Mouse (Mus musculus) lung, postnatal 0 days (tissue): Measurements from ENCODE around the gene Olfr569. TPM values are rescaled to one million over a fixed set of nuclear protein-coding genes. Genes with fewer than 3 reads are reported as not detected.

Source experiments
- ATAC-seq: fragments of 200-750 bp; cut with Nextera tagmentation; 2 replicates; pipeline ENCODE4 v1.8.0; 2017; ENCODE audit warnings: moderate library complexity
- DNase-seq: peaks from one replicate; pipeline ENCODE4 v3.0.0-alpha.2; 2016; ENCODE audit warnings: low spot score
- H3K27ac ChIP-seq: fragments of 300-500 bp; sonication (generic); 2 replicates; pipeline ENCODE4 v1.5.1; 2014; ENCODE audit warnings: antibody characterized with exemption, mild to moderate bottlenecking, low read length, mixed read lengths
- H3K27me3 ChIP-seq: fragments of 300-500 bp; sonication (generic); replicated peaks from 2 replicates; pipeline ENCODE4 v1.6.1; 2014; ENCODE audit warnings: low read length, mixed read lengths; ENCODE audit not compliant: insufficient read depth
- H3K36me3 ChIP-seq: fragments of 300-500 bp; sonication (generic); 2 replicates; pipeline ENCODE4 v1.6.1; 2014; ENCODE audit warnings: low read length, mixed read lengths; ENCODE audit not compliant: insufficient read depth
- H3K4me1 ChIP-seq: fragments of 300-500 bp; sonication (generic); 2 replicates; pipeline ENCODE4 v1.6.1; 2014; ENCODE audit warnings: antibody characterized with exemption, low read depth, low read length, mixed read lengths; ENCODE audit not compliant: insufficient read depth
- H3K4me2 ChIP-seq: fragments of 300-500 bp; sonication (generic); replicated peaks from 2 replicates; pipeline ENCODE4 v1.6.1; 2014; ENCODE audit warnings: low read depth, mild to moderate bottlenecking, low read length, moderate library complexity, mixed read lengths
- H3K4me3 ChIP-seq: fragments of 300-500 bp; sonication (generic); 2 replicates; pipeline ENCODE4 v1.5.1; 2014; ENCODE audit warnings: low read depth, low read length
- H3K9ac ChIP-seq: fragments of 300-500 bp; sonication (generic); replicated peaks from 2 replicates; pipeline ENCODE4 v1.6.1; 2014; ENCODE audit warnings: low read depth, mild to moderate bottlenecking
- H3K9me3 ChIP-seq: fragments of 300-500 bp; sonication (generic); 2 replicates; pipeline ENCODE4 v1.6.1; 2016; ENCODE audit warnings: low read length, mixed read lengths
- CTCF ChIP-seq: IDR thresholded peaks from 2 replicates; pipeline ENCODE4 v1.5.1; 2016; ENCODE audit warnings: antibody characterized with exemption, mild to moderate bottlenecking
- EP300 ChIP-seq: IDR thresholded peaks from 2 replicates; pipeline ENCODE4 v1.6.1; 2016; ENCODE audit warnings: antibody characterized with exemption, mild to moderate bottlenecking, control low read depth
- WGBS: fragments of 180-500 bp; shearing (Covaris S2); extraction: QIAGEN DNeasy Blood & Tissue Kit; methylation state at CpG from one replicate; pipeline ENCODE4 v1.1.7; 2014; 5-methylcytosine and 5-hydroxymethylcytosine counted together
- polyA plus RNA-seq: library from polyadenylated mRNA; unstranded; fragments of >200 nt; fragmentation: Nextera tagmentation; extraction: Ambion mirVana; gene quantifications from 2 replicates; pipeline ENCODE4 v1.2.1, GENCODE M21; 2015

Olfr569 gene
- polyA plus RNA-seq = not detected in 2 replicates

DNA sequence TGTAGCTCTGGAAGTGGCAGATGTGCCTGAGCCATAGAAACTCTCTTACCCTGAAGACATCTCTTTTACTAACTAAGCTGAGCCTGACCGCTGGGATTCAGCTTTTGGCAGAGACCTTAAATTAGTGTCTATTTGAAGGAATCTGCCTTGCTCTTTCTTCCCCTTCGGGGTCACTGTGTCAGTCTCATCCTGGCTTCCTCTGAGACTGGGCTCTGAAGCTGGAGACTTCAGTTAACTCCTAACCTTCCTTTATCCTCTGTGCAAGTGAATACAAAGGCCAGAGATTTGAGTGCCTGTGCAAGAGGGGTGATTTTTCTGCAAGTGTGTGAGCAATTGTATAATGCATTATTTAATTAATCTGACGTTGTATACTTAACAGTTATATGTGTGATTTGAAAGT lies at the start of gene Olfr569:
TSS of gene Olfr569 (minus strand) at position 101 of the 400 bp plus-strand sequence.
- no peak within 1 kb of the TSS for H3K4me3 ChIP-seq
- ATAC-seq = no peak

GRCm38 (mm10) chr7:102927105-102927504 lies 36.4 kb upstream of the Olfr569 start:
- Histone ChIP-seq H3K36me3 (no peaks in the 10 kb centered on the region), H3K4me3 (no peak overlapping the region), H3K4me1 (no peaks in the 10 kb centered on the region), H3K9me3 (no peaks in the 10 kb centered on the region), H3K27ac (no peak overlapping the region), H3K27me3 (no peaks in the 10 kb centered on the region), H3K9ac (no peak overlapping the region), H3K4me2 (no peak overlapping the region)
- WGBS = 51% methylated on average over 3 of the region's 3 CpGs
- DNase-seq (no peak), ATAC-seq (no peak)
- TF ChIP-seq CTCF (no peak), EP300 (no peak)

More for the DNA sequence above, at the start of gene Olfr569:
- H3K9ac ChIP-seq = no peak within 1 kb of the TSS
- H3K4me1 ChIP-seq = no peaks in the 10 kb centered on the region
- DNase-seq = no peak
- TF ChIP-seq EP300 (no peak), CTCF (no peak)
- no peaks in the 10 kb centered on the region for H3K27me3 ChIP-seq
- no peaks in the 10 kb centered on the region for H3K36me3 ChIP-seq
- no peak within 1 kb of the TSS for H3K4me2 ChIP-seq
- 63% methylated on average over 3 of the region's 3 CpGs for WGBS
- H3K9me3 ChIP-seq = no peaks in the 10 kb centered on the region
- no peak within 1 kb of the TSS for H3K27ac ChIP-seq

DNA sequence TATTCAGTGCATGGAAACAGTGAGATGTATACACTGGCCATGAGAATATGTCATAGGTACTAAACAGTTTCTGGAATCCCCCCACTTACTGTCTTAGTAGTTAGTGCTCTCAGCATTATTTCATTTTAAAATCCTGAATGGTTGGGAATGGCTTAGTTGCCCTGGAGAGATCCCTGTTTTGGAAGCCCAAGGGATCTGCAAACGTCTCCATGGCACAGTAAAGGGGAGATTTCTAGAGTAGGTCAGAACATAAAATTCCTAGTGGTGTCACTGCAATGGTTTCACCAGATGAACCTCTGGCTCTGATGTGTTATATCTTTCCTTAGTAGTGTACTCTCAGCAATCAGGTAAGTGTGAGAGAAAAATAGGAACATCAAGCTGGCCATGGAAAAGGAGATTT lies 33.4 kb upstream of the Olfr569 start, which contains the start of gene Olfr572:
TSS of gene Olfr572 (plus strand) at position 301 of the 400 bp plus-strand sequence.
- TF ChIP-seq EP300 (no peak), CTCF (no peak)
- 59% methylated on average over 1 of the region's 1 CpGs for WGBS
- H3K36me3 ChIP-seq = no peaks in the 10 kb centered on the region

DNA sequence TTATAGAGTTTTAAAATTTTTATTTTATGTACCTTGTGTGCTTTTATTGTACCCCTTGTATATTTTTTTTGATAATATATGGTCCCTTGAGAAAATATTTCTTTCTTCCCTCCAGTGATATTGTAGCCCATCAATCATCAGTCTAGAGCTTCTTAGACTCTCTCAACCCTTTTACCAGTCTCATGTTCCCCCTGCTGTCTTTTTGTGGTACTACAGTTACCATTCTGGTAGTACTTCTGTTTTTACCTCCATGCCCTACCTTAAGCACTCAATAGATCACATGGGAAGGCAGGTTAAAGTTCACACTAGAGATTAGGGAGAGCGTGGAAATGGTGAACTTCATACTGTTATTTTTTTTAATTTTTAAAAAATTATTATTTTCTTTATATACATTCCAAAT lies 28.9 kb upstream of the Olfr569 start:
- ATAC-seq (no peak), DNase-seq (peak; percentile 60)
- H3K4me3 ChIP-seq = no peak overlapping the region
- no peaks in the 10 kb centered on the region for H3K27me3 ChIP-seq
- H3K9ac ChIP-seq = no peak overlapping the region
- WGBS = 6% methylated on average over 1 of the region's 1 CpGs
- no peaks in the 10 kb centered on the region for H3K9me3 ChIP-seq
- TF ChIP-seq CTCF = peak; percentile 74
- no peak for TF ChIP-seq EP300
- no peak overlapping the region for H3K27ac ChIP-seq
- H3K36me3 ChIP-seq = no peaks in the 10 kb centered on the region
- no peak overlapping the region for H3K4me2 ChIP-seq
- H3K4me1 ChIP-seq = no peaks in the 10 kb centered on the region

More for the DNA sequence above, 33.4 kb upstream of the Olfr569 start, which contains the start of gene Olfr572:
- no peak within 1 kb of the TSS for H3K9ac ChIP-seq
- H3K4me3 ChIP-seq = no peak within 1 kb of the TSS
- H3K4me2 ChIP-seq = no peak within 1 kb of the TSS
- H3K9me3 ChIP-seq = no peaks in the 10 kb centered on the region
- ATAC-seq (no peak), DNase-seq (no peak)
- H3K27me3 ChIP-seq = no peaks in the 10 kb centered on the region
- no peak within 1 kb of the TSS for H3K27ac ChIP-seq
- no peaks in the 10 kb centered on the region for H3K4me1 ChIP-seq

GRCm38 (mm10) chr7:102917032-102917875 lies 26.6 kb upstream of the Olfr569 start, which contains the start of gene Olfr571:
Gene Olfr571 (minus strand): TSS chr7:102917536.
- no peaks in the 10 kb centered on the region for H3K4me1 ChIP-seq
- TF ChIP-seq CTCF = no peak
- no peak for TF ChIP-seq EP300
- H3K27me3 ChIP-seq = no peaks in the 10 kb centered on the region
- no peaks in the 10 kb centered on the region for H3K9me3 ChIP-seq
- no peak within 1 kb of the TSS for H3K4me3 ChIP-seq
- H3K9ac ChIP-seq = no peak within 1 kb of the TSS
- ATAC-seq = no peak
- H3K36me3 ChIP-seq = no peaks in the 10 kb centered on the region
- H3K27ac ChIP-seq = no peak within 1 kb of the TSS
- H3K4me2 ChIP-seq = no peak within 1 kb of the TSS
- 46% methylated on average over 4 of the region's 4 CpGs for WGBS
- DNase-seq = no peak

DNA sequence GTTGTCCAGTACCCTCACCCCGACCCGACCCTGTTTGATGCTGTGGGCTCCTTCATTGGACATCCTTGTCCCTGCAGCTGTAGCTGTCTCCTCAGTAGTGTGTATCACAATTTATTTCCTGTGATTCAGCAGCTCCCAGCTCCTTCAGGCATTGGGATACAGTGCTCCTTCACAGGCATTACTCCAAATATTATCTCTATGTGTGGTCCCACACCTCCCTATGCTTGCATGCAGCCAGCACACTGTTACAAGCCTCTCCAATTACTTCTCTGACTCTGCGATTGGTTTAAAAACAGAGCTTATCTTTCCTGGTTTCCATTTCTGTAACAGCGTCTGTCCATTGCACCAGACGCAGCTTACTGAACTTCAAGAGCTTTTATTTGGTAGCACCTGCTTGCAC lies 25.7 kb upstream of the Olfr569 start:
- Histone ChIP-seq H3K9ac (no peak overlapping the region), H3K27ac (no peak overlapping the region), H3K4me2 (no peak overlapping the region), H3K36me3 (no peaks in the 10 kb centered on the region), H3K4me1 (no peaks in the 10 kb centered on the region), H3K27me3 (no peaks in the 10 kb centered on the region), H3K9me3 (no peaks in the 10 kb centered on the region), H3K4me3 (no peak overlapping the region)
- no peak for ATAC-seq
- WGBS = 44% methylated on average over 5 of the region's 5 CpGs
- TF ChIP-seq CTCF = no peak
- no peak for TF ChIP-seq EP300
- no peak for DNase-seq
